Mouse (Mus musculus) stomach, postnatal 0 days (tissue): ENCODE measurements at regions not wholly inside any gene's neighbourhood (a gene's known extent, or its start where the extent isn't known, plus 50 kb on each side); places are given as distances from the start of the nearest gene placed in this dataset.

Experiments
- ATAC-seq: fragments of 200-750 bp; cut with Nextera tagmentation; 2 replicates; pipeline ENCODE4 v1.8.0; 2017; ENCODE audit not compliant: low FRiP score, low TSS enrichment
- DNase-seq: peaks from one replicate; pipeline ENCODE4 v3.0.0-alpha.2; 2016; ENCODE audit warnings: low spot score
- H3K27ac ChIP-seq: fragments of 300-500 bp; sonication (generic); replicated peaks from 2 replicates; pipeline ENCODE4 v1.5.1; 2014; ENCODE audit warnings: mild to moderate bottlenecking, control low read depth
- H3K27me3 ChIP-seq: fragments of 300-500 bp; sonication (generic); 2 replicates; pipeline ENCODE4 v1.6.1; 2014; ENCODE audit warnings: low read length; ENCODE audit not compliant: control insufficient read depth, insufficient read depth
- H3K36me3 ChIP-seq: fragments of 300-500 bp; sonication (generic); 2 replicates; pipeline ENCODE4 v1.6.1; 2014; ENCODE audit warnings: low read length, mixed read lengths; ENCODE audit not compliant: control insufficient read depth, insufficient read depth
- H3K4me1 ChIP-seq: fragments of 300-500 bp; sonication (generic); replicated peaks from 2 replicates; pipeline ENCODE4 v1.6.1; 2014; ENCODE audit warnings: antibody characterized with exemption; ENCODE audit not compliant: control insufficient read depth, insufficient read depth
- H3K4me2 ChIP-seq: fragments of 300-500 bp; sonication (generic); replicated peaks from 2 replicates; pipeline ENCODE4 v1.6.1; 2014; ENCODE audit warnings: low read depth, mild to moderate bottlenecking, control low read depth, moderate library complexity
- H3K4me3 ChIP-seq: fragments of 300-500 bp; sonication (generic); 2 replicates; pipeline ENCODE4 v1.5.1; 2014; ENCODE audit warnings: low read depth, low read length, control low read depth
- H3K9ac ChIP-seq: fragments of 300-500 bp; sonication (generic); 2 replicates; pipeline ENCODE4 v1.6.1; 2014; ENCODE audit warnings: mild to moderate bottlenecking, low read length, control low read depth, mixed read lengths
- H3K9me3 ChIP-seq: fragments of 300-500 bp; sonication (generic); 2 replicates; pipeline ENCODE4 v1.6.1; 2016; ENCODE audit warnings: low read length; ENCODE audit not compliant: control insufficient read depth
- CTCF ChIP-seq: IDR thresholded peaks from 2 replicates; pipeline ENCODE4 v1.5.1; 2016; ENCODE audit warnings: antibody characterized with exemption, low read depth, mild to moderate bottlenecking, moderate library complexity
- EP300 ChIP-seq: optimal IDR thresholded peaks from 2 replicates; pipeline ENCODE3; 2016; ENCODE audit warnings: antibody characterized with exemption
- WGBS: fragments of 180-500 bp; shearing (Covaris S2); extraction: QIAGEN DNeasy Blood & Tissue Kit; methylation state at CpG from one replicate; pipeline ENCODE4 v1.1.7; 2014; 5-methylcytosine and 5-hydroxymethylcytosine counted together

- 63% methylated on average over 14 of the region's 14 CpGs for WGBS
- Histone ChIP-seq H3K4me3 (no peak overlapping the region), H3K27me3 (no peaks in the 10 kb centered on the region), H3K9me3 (no peaks in the 10 kb centered on the region), H3K4me2 (no peak overlapping the region), H3K36me3 (no peaks in the 10 kb centered on the region), H3K4me1 (no peaks in the 10 kb centered on the region), H3K27ac (no peak overlapping the region), H3K9ac (no peak overlapping the region)
- ATAC-seq (no peak), DNase-seq (no peak)
- TF ChIP-seq EP300, result no peak
- no peak for TF ChIP-seq CTCF
These were observed 276.9 kb upstream of the Meox2 start for GRCm38 (mm10) chr12:36831307-36831997.

- Histone ChIP-seq H3K36me3 (no peaks in the 10 kb centered on the region), H3K4me1 (no peaks in the 10 kb centered on the region), H3K27ac (no peak overlapping the region), H3K9ac (no peak overlapping the region), H3K27me3 (no peaks in the 10 kb centered on the region), H3K4me3 (no peak overlapping the region), H3K4me2 (no peak overlapping the region), H3K9me3 (no peaks in the 10 kb centered on the region)
- ATAC-seq, result no peak
- 89% methylated on average over 1 of the region's 1 CpGs for WGBS
- DNase-seq, result no peak
- TF ChIP-seq CTCF (no peak), EP300 (no peak)
These were observed 265.4 kb upstream of the Meox2 start for GRCm38 (mm10) chr12:36842957-36843356.

GRCm38 (mm10) chr12:36845130-36845529, 263.2 kb upstream of the Meox2 start:
- H3K4me3 ChIP-seq, result no peak overlapping the region
- H3K4me1 ChIP-seq, result no peaks in the 10 kb centered on the region
- TF ChIP-seq CTCF (no peak), EP300 (no peak)
- H3K27ac ChIP-seq, result no peak overlapping the region
- H3K4me2 ChIP-seq, result no peak overlapping the region
- H3K9me3 ChIP-seq, result no peaks in the 10 kb centered on the region
- H3K9ac ChIP-seq, result no peak overlapping the region
- no peak for ATAC-seq
- H3K27me3 ChIP-seq, result no peaks in the 10 kb centered on the region
- no peak for DNase-seq
- no peaks in the 10 kb centered on the region for H3K36me3 ChIP-seq

- Histone ChIP-seq H3K27me3 (no peaks in the 10 kb centered on the region), H3K4me3 (no peak overlapping the region), H3K9me3 (no peaks in the 10 kb centered on the region), H3K4me2 (no peak overlapping the region), H3K27ac (no peak overlapping the region), H3K36me3 (no peaks in the 10 kb centered on the region), H3K4me1 (no peaks in the 10 kb centered on the region), H3K9ac (no peak overlapping the region)
- no peak for TF ChIP-seq EP300
- no peak for DNase-seq
- ATAC-seq, result no peak
- WGBS, result 99% methylated on average over 2 of the region's 2 CpGs
These were observed 259.3 kb upstream of the Meox2 start for GRCm38 (mm10) chr12:36849086-36849485.

- H3K9ac ChIP-seq, result no peak overlapping the region
- no peak for ATAC-seq
- no peak for DNase-seq
- H3K4me1 ChIP-seq, result no peaks in the 10 kb centered on the region
- TF ChIP-seq EP300, result no peak
- no peak for TF ChIP-seq CTCF
- H3K9me3 ChIP-seq, result no peaks in the 10 kb centered on the region
- WGBS, result 63% methylated on average over 7 of the region's 7 CpGs
- no peak overlapping the region for H3K27ac ChIP-seq
- H3K27me3 ChIP-seq, result no peaks in the 10 kb centered on the region
- H3K4me2 ChIP-seq, result no peak overlapping the region
- no peak overlapping the region for H3K4me3 ChIP-seq
- no peaks in the 10 kb centered on the region for H3K36me3 ChIP-seq
These were observed 245.2 kb upstream of the Meox2 start for GRCm38 (mm10) chr12:36863113-36863512.

GRCm38 (mm10) chr12:36880724-36881123, 227.6 kb upstream of the Meox2 start:
- Histone ChIP-seq H3K4me3 (no peak overlapping the region), H3K4me2 (no peak overlapping the region), H3K9ac (no peak overlapping the region), H3K4me1 (no peaks in the 10 kb centered on the region), H3K27me3 (no peaks in the 10 kb centered on the region), H3K27ac (no peak overlapping the region), H3K9me3 (no peaks in the 10 kb centered on the region), H3K36me3 (no peaks in the 10 kb centered on the region)
- DNase-seq (no peak), ATAC-seq (no peak)
- WGBS, result 83% methylated on average over 1 of the region's 1 CpGs
- no peak for TF ChIP-seq CTCF
- no peak for TF ChIP-seq EP300
